Mouse (Mus musculus) ES-Bruce4 (cell line): Measurements from ENCODE around the gene Zfp37.

ENCODE experiments used
- CTCF ChIP-seq: IDR thresholded peaks from one replicate; pipeline ENCODE4 v1.8.1; 2011; ENCODE audit warnings: low read depth, low read length
- POLR2A ChIP-seq: IDR thresholded peaks from one replicate; pipeline ENCODE4 v1.8.1; 2011; ENCODE audit warnings: low read length; ENCODE audit not compliant: insufficient read depth

- TF ChIP-seq POLR2A = no peak
- TF ChIP-seq CTCF = no peak
Measured at GRCm38 (mm10) chr4:62150811-62151210, 80.0 kb downstream of the Zfp37 start, which contains the start of gene Mup21.
